Mouse (Mus musculus) embryonic facial prominence, embryonic 14.5 days (tissue): ENCODE data around the gene Slc16a1. TPM values are rescaled to one million over a fixed set of nuclear protein-coding genes. Genes with fewer than 3 reads are reported as not detected.
"Not testable (repeated sequence)": the region's sequence is repeated elsewhere in the genome, so short reads cannot be mapped to it uniquely, and the experiment has no call there.

Experiments
- ATAC-seq: fragments of 200-750 bp; cut with Nextera tagmentation; 2 replicates; pipeline ENCODE4 v1.8.0; 2017; ENCODE audit warnings: low read depth, moderate number of reproducible peaks, moderate TSS enrichment
- DNase-seq: peaks from one replicate; pipeline ENCODE4 v3.0.0-alpha.2; 2015; ENCODE audit warnings: low spot score
- H3K27ac ChIP-seq: fragments of 300-500 bp; sonication (generic); replicated peaks from 2 replicates; pipeline ENCODE4 v1.5.1; 2014; ENCODE audit warnings: low read depth, mild to moderate bottlenecking, low read length, moderate library complexity
- H3K27me3 ChIP-seq: fragments of 300-500 bp; sonication (generic); replicated peaks from 2 replicates; pipeline ENCODE4 v1.6.1; 2014; ENCODE audit warnings: low read length; ENCODE audit not compliant: control insufficient read depth, insufficient read depth
- H3K36me3 ChIP-seq: fragments of 300-500 bp; sonication (generic); 2 replicates; pipeline ENCODE4 v1.6.1; 2014; ENCODE audit warnings: low read length, mixed read lengths; ENCODE audit not compliant: control insufficient read depth, insufficient read depth
- H3K4me1 ChIP-seq: fragments of 300-500 bp; sonication (generic); 2 replicates; pipeline ENCODE4 v1.6.1; 2014; ENCODE audit warnings: antibody characterized with exemption, low read length; ENCODE audit not compliant: control insufficient read depth, insufficient read depth
- H3K4me2 ChIP-seq: fragments of 300-500 bp; sonication (generic); 2 replicates; pipeline ENCODE4 v1.6.1; 2014; ENCODE audit warnings: low read depth, mild to moderate bottlenecking, low read length, moderate library complexity, mixed read lengths
- H3K4me3 ChIP-seq: fragments of 300-500 bp; sonication (generic); 2 replicates; pipeline ENCODE4 v1.5.1; 2014; ENCODE audit warnings: low read depth, mild to moderate bottlenecking, low read length
- H3K9ac ChIP-seq: fragments of 300-500 bp; sonication (generic); 2 replicates; pipeline ENCODE4 v1.6.1; 2014; ENCODE audit warnings: low read depth, mild to moderate bottlenecking, low read length, moderate library complexity, mixed read lengths
- H3K9me3 ChIP-seq: fragments of 300-500 bp; sonication (generic); 2 replicates; pipeline ENCODE4 v1.6.1; 2016; ENCODE audit warnings: low read length; ENCODE audit not compliant: control insufficient read depth
- whole genome bisulfite sequencing: fragments of 180-500 bp; shearing (Covaris S2); extraction: QIAGEN DNeasy Blood & Tissue Kit; methylation state at CpG from one replicate; pipeline ENCODE4 v1.1.7; 2014; 5-methylcytosine and 5-hydroxymethylcytosine counted together
- polyA plus RNA-seq: library from polyadenylated mRNA; unstranded; fragments of >200 nt; fragmentation: Nextera tagmentation; extraction: Ambion mirVana; gene quantifications from 2 replicates; pipeline ENCODE4 v1.2.1, GENCODE M21; 2014

The Slc16a1 gene
- polyA plus RNA-seq, 1 experiment from 2014 or later = 30.9 TPM

DNA sequence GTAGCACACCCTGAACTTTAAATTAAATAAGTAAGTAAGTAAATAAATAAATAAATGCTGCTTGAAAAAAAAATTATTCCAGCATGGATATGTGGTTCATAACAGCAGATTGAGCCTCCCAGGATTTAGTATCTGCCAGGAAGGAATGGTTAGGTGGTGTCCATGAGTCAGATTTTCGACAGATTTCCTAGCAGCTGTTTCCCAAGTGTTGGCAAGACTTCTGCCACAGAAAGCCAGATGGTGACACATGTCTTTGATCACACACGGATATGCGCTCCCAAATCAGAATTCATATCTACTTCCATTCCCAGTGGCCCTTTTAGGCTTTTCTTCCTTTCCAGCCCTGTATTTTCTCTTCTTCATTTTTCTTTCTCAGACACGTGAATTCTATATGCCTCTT, 28.5 kb downstream of the Slc16a1 start:
- WGBS = 33% methylated on average over 4 of the region's 4 CpGs
- Histone ChIP-seq H3K9me3 (no peaks in the 10 kb centered on the region), H3K36me3 (no peaks in the 10 kb centered on the region), H3K4me2 (no peak overlapping the region), H3K27me3 (no peaks in the 10 kb centered on the region), H3K4me1 (peaks cover 8% of the 10 kb centered on the region; the same call in 1 of the 2 replicates), H3K9ac (no peak overlapping the region), H3K4me3 (no peak overlapping the region), H3K27ac (no peak overlapping the region)
- ATAC-seq (no peak), DNase-seq (peak; percentile 69)

DNA sequence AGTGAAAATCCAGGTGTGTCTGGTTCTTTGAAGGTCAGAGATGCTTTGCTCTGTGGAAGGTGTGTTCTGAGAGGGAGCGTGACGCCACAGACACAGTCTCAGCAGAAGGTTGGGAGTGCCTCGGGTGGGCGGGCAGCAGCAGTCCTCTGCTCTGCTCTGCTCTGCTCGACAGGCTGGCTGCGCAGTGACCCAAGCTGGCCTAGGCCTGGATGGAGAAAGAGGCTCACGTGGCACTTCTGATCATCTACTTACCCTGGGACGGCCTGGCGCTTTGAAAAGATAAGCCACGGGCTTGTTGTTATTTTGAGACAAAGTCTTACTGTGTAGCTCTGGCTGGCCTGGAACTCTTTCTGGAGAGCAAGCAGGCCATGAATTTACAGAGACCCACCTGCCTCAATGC, 29.0 kb downstream of the Slc16a1 start:
- no peak overlapping the region for H3K9ac ChIP-seq
- DNase-seq = no peak
- WGBS = 49% methylated on average over 10 of the region's 10 CpGs
- no peak overlapping the region for H3K27ac ChIP-seq
- no peak for ATAC-seq
- H3K27me3 ChIP-seq = no peaks in the 10 kb centered on the region
- H3K36me3 ChIP-seq = no peaks in the 10 kb centered on the region
- H3K4me2 ChIP-seq = no peak overlapping the region
- no peak overlapping the region for H3K4me3 ChIP-seq
- peaks cover 7% of the 10 kb centered on the region; the same call in 1 of the 2 replicates for H3K4me1 ChIP-seq
- H3K9me3 ChIP-seq = no peaks in the 10 kb centered on the region

DNA sequence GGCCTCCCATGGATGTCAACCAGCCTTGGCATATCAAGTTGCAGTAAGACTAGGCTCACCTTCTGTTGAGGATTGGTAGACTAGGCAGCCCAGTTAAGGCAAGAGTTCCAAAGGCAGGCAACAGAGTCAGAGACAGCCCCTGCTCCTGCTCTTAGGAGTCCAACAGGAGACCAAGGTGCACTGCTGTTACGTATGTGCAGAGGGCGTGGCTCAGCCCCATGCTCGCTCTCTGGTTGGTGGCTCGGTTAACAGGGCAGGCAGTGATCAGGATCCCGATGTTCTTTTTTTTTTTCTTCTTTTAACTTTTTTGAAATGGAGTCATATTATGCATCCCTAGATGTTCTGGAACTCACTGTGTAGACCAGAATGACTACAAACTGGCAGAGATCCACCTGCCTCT, 30.5 kb downstream of the Slc16a1 start:
- 90% methylated on average over 5 of the region's 5 CpGs for WGBS
- no peak overlapping the region for H3K9ac ChIP-seq
- no peak for ATAC-seq

DNA sequence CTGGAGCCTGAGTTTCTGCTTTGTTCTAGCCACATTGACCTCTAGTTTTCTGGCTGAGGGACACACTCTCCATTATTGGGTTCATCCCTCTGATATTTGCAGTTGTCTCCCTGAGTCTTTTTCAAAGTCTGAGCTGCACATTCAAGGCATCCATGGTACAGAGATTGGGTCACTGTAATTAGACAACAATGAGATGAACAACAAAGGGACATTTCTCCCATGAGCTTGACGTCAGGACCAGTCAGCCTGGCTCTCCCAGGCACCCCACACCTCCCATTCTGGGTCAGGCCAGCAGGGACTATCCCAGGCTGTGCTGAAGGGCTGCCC, 31.4 kb downstream of the Slc16a1 start:
- no peaks in the 10 kb centered on the region for H3K27me3 ChIP-seq
- no peak overlapping the region for H3K4me3 ChIP-seq
- H3K9ac ChIP-seq = no peak overlapping the region
- no peaks in the 10 kb centered on the region for H3K36me3 ChIP-seq
- no peak overlapping the region for H3K4me2 ChIP-seq
- H3K4me1 ChIP-seq = peaks cover 17% of the 10 kb centered on the region
- no peak overlapping the region for H3K27ac ChIP-seq
- DNase-seq (no peak), ATAC-seq (no peak)
- no peaks in the 10 kb centered on the region for H3K9me3 ChIP-seq
- 18% methylated on average over 1 of the region's 1 CpGs for WGBS

More for the DNA sequence above, 30.5 kb downstream of the Slc16a1 start:
- no peak overlapping the region for H3K27ac ChIP-seq
- H3K9me3 ChIP-seq = no peaks in the 10 kb centered on the region
- H3K27me3 ChIP-seq = no peaks in the 10 kb centered on the region
- H3K4me2 ChIP-seq = no peak overlapping the region
- peaks cover 8% of the 10 kb centered on the region for H3K4me1 ChIP-seq
- DNase-seq = no peak
- no peaks in the 10 kb centered on the region for H3K36me3 ChIP-seq
- no peak overlapping the region for H3K4me3 ChIP-seq

DNA sequence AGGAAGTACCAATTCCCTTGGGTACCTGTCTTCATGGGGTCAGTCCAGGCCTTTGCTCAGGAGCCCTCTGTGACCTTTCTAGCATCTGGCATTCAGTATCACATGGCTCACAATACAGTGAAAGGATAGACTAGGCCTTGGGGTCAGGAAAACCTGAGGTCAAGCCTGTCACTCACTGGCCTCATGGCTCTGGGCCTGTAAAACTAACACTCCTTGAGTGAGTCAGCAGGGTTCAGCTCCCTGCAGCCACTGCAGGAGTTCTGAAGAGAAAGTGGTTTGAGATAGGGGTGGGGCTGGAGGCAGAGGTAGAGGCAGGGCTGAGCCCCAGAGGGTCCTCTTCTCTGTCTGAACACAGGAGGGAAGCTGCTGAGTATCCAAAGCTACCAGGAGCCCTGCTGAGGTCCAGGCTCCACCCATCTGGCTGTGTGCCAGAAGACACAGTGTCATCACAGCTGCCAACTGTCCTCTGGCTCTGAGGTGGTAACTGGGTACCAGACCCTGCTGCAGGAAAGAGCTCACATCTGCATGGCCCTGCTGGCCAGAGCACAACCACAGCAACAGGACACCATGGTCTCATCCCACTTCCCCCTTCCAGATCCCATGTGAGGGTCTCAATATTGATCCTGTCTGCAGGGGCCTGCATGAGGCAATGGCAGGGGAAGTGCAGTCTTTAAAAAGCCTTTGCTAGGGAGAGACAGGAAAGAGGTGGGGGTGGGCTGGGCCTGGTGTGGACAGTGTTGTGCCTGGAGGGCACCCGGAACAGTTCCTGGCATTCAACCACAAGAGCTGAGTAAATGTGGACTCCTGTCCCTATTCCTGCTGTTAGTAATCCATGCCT, 31.9 kb downstream of the Slc16a1 start:
- H3K9me3 ChIP-seq, H3K27me3 ChIP-seq, DNase-seq, H3K36me3 ChIP-seq, H3K4me2 ChIP-seq, H3K9ac ChIP-seq, H3K27ac ChIP-seq, H3K4me3 ChIP-seq: not testable (repeated sequence)
- WGBS = 6% methylated on average over 1 of the region's 1 CpGs
- peak; percentile 65 for ATAC-seq
- peaks cover 21% of the 10 kb centered on the region for H3K4me1 ChIP-seq

DNA sequence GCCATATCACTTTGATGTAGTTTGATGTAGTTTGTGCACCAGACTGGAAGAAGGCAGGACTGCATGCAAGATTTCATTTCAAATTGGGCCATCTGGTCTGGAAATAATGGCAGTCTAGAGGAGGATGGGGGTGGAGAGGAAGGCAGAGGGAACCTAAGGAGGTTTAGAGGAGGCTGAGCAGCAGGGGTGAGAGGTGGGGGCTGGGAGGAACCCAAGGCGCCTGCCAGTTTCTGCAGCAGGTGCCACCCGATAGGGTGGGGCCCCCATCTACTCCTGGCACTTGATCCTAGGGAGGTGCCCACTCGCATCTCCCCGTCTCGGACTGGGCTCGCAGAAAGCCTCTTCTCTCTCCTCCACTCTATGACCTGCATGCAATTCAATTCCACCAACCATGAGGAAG, 33.1 kb downstream of the Slc16a1 start:
- no peaks in the 10 kb centered on the region for H3K9me3 ChIP-seq
- DNase-seq = peak; percentile 16
- 62% methylated on average over 6 of the region's 6 CpGs for WGBS
- no peak overlapping the region for H3K4me2 ChIP-seq
- H3K36me3 ChIP-seq = no peaks in the 10 kb centered on the region
- H3K9ac ChIP-seq = no peak overlapping the region
- H3K27me3 ChIP-seq = no peaks in the 10 kb centered on the region
- peak; percentile 6; the same call in 1 of the 2 replicates for ATAC-seq
- H3K4me3 ChIP-seq = no peak overlapping the region
- peaks cover 21% of the 10 kb centered on the region for H3K4me1 ChIP-seq
- H3K27ac ChIP-seq = no peak overlapping the region

DNA sequence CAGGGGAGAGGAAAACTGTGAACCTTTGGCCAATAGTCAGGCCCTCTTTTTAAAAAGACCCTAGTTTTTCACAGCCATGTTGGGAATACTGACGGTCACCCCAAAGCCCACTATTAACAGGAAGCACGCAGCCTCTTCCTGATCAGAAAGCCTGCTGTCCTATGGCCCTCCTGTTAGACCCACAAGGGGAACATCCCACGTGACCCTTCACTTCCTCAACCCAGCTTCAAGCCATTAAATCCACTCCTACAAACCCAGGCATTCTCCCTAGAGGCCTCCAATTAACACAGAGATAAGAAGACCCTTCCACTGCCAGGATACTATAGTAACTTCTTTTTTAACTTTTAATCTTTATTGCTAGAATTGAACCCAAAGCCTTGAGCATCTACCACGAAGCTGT, 33.6 kb downstream of the Slc16a1 start:
- Histone ChIP-seq H3K4me3 (no peak overlapping the region), H3K4me1 (peaks cover 21% of the 10 kb centered on the region), H3K36me3 (no peaks in the 10 kb centered on the region), H3K9me3 (no peaks in the 10 kb centered on the region), H3K27me3 (no peaks in the 10 kb centered on the region), H3K27ac (no peak overlapping the region), H3K4me2 (no peak overlapping the region), H3K9ac (no peak overlapping the region)
- DNase-seq (no peak), ATAC-seq (no peak)
- whole genome bisulfite sequencing = 49% methylated on average over 4 of the region's 4 CpGs

DNA sequence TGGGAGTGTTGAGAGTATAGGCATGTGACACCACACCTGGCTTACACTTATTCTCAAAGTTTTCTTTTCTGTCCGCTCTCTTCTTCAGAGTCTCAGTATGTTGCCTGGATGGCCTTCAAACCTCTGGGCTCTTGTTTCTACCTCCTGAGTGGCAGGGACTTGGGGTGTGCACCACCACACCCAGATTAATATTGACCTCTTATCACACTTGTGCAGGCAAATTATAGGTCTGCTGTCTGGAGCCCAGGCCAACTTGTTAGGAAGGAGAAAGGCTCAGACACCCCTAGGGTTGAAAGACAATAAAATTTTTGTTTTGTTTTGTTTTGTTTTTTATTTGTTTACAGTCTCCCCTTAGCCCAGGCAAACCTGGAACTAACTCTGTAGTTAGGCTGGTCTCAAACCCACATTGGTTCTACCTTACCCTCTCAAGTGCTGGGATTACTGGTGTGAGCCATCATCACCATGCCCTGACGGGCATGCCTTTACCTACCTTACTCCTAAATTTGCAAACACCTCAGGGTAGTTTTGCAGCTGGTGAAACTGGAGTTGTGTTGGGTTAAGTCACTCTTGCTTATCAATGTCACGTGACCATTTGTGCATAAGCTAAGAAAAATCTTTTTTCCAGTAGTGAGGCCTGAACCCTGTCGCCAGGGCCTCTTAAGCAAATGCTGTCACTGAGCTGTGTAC, 35.3 kb downstream of the Slc16a1 start:
- H3K27me3 ChIP-seq = no peaks in the 10 kb centered on the region
- ATAC-seq (no peak), DNase-seq (no peak)
- peaks cover 18% of the 10 kb centered on the region for H3K4me1 ChIP-seq
- no peak overlapping the region for H3K4me2 ChIP-seq
- no peak overlapping the region for H3K27ac ChIP-seq
- no peaks in the 10 kb centered on the region for H3K9me3 ChIP-seq
- H3K4me3 ChIP-seq = no peak overlapping the region
- WGBS = 61% methylated on average over 4 of the region's 4 CpGs
- H3K36me3 ChIP-seq = no peaks in the 10 kb centered on the region
- H3K9ac ChIP-seq = no peak overlapping the region
